Mouse (Mus musculus): ENCODE measurements around the gene Mb21d2.

GRCm38 (mm10) chr16:28884661-28885060, 44.8 kb downstream of the Mb21d2 start:
- TF ChIP-seq CTCF (IDR thresholded peaks at IDR 0.05; ENCODE audit: control insufficient read depth, insufficient read depth, low read length) (no peak), POLR2A (IDR thresholded peaks at IDR 0.05; ENCODE audit: borderline replicate concordance, control insufficient read depth, low read depth, low read length) (no peak)
